Mouse (Mus musculus): ENCODE data around the gene Sfxn2.

GRCm38 (mm10) chr19:46647254-46647653, 74.1 kb downstream of the Sfxn2 start:
- TF ChIP-seq CTCF (IDR thresholded peaks at IDR 0.05; ENCODE audit: extremely low read depth, insufficient read depth, low read length) (no peak), POLR2A (IDR thresholded peaks at IDR 0.05; ENCODE audit: extremely low read depth, insufficient read depth, low read length) (no peak)

All from cortical plate, adult 2 months (tissue).